Mouse (Mus musculus) cerebellum, adult 11-12 months (tissue): ENCODE data around the gene Ticam1.
"Not testable (repeated sequence)": the region's sequence is repeated elsewhere in the genome, so short reads cannot be mapped to it uniquely, and the experiment has no call there.

Source experiments
- DNase-seq: peaks from one replicate; pipeline ENCODE4 v3.0.0; 2022

Gene Ticam1

DNA sequence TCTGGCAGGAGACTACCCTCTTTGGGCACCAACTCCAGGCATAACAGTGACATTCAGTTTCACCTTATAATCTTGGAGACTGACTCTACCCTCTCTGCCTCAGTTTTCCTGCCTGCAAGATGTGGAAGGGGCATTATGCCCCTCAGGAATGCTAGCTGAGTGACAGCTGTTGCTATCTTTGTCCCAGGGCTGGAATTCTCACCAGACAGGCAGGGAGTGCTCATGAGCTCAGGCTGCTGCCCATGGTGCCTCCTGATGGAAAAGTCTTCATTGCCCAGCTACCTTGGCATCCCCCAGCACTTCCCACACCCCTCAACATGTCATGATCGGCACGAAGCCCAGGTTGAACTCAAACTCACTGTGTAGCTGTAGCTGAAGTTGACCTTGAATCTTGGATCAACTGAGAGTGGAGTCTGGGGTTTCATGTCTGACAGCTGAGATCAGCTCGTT, 13.9 kb downstream of the Ticam1 start:
- no peak for DNase-seq

DNA sequence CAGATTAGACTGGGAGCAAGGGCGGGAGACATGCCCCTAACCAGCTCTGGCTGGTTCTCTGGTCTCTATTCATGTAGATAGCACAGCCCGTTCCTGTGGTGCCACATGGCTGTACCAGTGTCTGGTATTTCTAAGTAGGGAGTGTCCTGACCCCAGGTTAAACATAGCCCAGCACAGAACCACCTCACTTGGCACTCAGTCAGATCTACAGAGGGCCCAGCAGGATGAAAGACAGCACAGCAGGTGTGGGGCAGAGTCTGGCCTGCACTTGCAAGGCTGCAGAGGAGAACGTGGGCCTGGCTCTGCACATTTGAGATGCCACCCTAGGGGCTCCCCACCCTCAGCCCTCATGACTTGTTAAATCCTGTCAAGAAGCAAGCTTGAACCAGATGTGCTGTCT, 15.4 kb downstream of the Ticam1 start:
- DNase-seq = peak; percentile 55

DNA sequence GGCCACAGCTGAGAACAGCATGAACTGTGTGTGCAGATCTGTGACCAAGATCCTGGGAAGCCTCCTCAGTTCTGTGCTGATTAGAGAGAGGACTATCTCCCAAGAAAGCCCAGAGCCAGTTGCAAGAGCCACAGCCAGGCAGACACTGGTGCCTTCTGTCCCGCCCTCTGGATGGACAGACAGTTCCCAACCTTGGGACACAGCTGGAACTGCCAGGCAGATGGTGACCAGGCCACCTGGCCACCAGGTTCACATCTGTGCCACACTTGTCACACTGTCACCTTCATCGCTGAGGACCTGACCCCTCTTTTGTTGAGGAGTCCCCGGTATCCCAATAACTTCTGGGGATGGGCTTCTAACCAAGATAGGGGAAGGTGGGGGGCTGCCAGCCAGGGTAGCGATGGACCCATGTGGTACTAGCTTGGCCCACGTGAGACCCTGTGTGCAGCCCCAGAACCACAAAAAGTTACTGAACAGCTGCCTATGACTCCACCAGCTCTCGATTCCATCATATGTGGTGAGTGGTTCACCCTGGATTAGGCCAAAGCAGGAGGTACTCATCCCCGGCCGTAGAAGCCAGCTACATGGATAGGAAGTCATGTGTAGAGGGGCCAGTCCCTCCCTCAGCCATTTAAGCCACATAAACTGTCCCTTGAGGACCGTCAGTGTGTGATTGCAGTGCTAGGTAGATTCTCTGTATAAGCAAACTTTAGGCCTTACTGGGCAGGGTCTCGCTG, 17.1 kb downstream of the Ticam1 start:
- no peak for DNase-seq

DNA sequence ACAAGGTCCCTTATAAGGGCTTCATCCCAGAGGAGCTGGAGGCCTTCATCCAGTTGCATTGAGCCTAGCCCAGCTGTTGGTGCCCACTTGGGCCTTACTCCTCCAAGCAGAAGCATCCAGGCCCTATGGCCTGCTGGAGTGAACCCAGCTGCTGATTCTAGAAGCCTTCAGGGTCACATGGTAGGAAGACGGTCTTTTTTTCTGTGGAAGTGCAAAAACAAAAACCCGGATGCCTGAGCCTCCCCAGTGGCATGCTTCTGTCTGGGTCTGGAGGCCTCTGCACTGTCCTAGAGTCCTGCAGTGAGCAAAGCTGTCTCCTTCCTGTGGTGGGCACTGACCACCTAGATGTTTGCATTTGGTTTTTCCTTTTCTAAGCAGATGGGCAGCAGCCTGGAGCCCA, 17.8 kb downstream of the Ticam1 start:
- not testable (repeated sequence) for DNase-seq

DNA sequence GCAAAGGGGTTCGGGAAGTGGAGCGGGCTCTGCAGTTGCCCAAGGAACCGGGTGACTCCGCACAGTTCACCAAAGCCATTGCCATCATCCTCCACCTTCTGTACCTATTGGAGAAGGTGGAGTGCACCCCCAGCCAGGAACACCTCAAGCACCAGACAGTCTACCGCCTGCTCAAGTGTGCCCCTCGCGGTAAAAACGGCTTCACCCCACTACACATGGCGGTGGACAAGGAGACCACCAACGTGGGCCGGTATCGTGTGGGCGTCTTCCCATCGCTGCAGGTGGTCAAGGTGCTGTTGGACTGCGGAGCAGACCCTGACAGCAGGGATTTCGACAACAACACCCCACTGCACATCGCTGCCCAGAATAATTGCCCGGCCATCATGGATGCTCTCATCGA, 18.3 kb downstream of the Ticam1 start:
- peak; percentile 56 for DNase-seq

DNA sequence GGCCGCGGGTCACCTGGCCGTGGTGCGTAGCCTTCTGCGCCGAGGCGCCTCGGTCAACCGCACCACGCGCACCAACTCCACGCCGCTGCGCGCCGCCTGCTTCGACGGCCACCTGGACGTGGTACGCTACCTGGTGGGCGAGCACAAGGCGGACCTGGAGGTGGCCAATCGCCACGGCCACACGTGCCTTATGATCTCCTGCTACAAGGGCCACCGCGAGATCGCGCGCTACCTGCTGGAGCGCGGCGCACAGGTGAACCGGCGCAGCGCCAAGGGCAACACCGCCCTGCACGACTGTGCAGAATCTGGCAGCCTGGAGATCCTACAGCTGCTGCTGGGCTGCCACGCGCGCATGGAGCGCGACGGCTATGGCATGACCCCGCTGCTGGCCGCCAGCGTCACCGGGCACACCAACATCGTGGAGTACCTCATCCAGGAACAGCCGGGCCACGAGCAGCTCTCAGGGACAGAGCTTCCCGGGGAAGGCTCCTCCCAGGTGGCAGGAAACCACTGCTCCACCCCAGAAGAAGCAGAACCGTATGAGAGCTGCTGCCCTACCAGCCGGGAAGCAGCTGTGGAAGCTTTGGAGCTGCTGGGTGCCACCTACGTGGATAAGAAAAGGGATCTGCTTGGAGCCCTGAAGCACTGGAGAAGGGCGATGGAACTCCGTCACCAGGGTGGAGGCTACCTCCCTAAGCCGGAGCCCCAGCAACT, 19.2 kb downstream of the Ticam1 start:
- DNase-seq = peak; percentile 76

- DNase-seq = peak; percentile 97
Observed at GRCm38 (mm10) chr17:56256239-56256881, 20.2 kb downstream of the Ticam1 start, which contains the start of gene Fem1a. Fem1a (plus strand) TSS chr17:56256810.

- DNase-seq = peak; percentile 98
Observed at GRCm38 (mm10) chr17:56255863-56256238, 20.7 kb downstream of the Ticam1 start.

GRCm38 (mm10) chr17:56255429-56255828, 21.2 kb downstream of the Ticam1 start:
- peak; percentile 79 for DNase-seq

- DNase-seq = peak; percentile 67
Observed at GRCm38 (mm10) chr17:56254695-56255094, 21.9 kb downstream of the Ticam1 start.

- no peak for DNase-seq
Observed at GRCm38 (mm10) chr17:56251136-56251829, 25.3 kb downstream of the Ticam1 start.

DNA sequence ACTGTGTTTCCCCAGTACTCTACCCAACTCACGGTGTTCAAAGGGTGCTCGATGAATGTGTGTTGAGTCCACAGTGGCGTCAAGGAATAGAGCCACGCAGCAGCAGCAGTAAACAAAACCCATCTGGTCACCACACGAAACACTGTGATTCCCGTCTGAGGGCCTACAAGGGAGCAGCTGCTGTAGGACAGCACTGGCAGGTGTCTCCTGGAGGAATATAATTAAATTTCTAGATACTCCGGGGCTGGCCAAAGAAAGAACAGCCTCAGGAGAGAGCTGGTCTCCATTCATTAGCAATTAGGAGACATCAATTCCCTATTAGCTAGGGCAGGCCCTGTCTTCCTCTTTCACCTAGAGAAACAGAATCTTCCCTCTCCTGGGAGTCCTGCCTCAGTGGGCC, 31.0 kb downstream of the Ticam1 start:
- DNase-seq = no peak

GRCm38 (mm10) chr17:56241541-56242401, 34.8 kb downstream of the Ticam1 start:
- peak; percentile 91 for DNase-seq

GRCm38 (mm10) chr17:56233818-56234469, 42.6 kb downstream of the Ticam1 start:
- peak; percentile 94 for DNase-seq

DNA sequence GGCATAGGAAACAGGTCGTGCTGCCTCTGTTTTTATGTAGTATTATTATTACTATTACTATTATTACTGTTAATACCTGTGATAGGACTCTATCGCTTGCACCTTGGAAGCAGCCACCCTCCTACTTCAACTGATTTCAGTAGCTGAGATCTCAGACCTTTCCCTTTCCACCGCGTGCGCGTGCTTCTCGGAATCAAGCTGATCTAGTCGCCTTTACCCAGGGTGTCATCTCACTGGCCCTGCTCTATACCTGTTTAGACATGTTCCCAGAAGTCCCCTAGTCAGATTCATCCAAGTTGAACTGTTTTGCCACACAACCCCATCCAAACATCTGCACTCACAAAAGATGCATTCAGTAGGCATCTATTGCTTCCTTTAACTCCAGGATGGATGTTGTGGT, 43.2 kb downstream of the Ticam1 start:
- DNase-seq = no peak

DNA sequence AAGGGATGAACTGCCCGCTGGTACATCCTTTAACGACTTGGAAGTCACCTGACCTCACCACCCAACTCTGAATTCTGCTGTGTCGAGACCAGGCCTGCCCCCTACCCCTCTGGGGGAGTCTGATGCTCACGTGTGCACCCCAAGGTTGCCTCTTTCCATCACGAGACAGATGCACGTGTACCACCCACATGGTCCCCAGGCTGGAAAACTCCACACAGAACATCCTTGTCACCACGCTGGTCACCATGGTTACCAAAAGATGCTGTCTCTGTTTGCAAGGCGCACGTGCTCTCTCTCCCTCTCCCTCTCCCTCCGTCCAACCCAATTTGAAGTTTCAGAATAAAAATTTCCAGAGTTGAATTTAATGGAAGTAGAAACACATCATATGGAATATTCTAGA, 46.6 kb downstream of the Ticam1 start:
- DNase-seq = no peak

DNA sequence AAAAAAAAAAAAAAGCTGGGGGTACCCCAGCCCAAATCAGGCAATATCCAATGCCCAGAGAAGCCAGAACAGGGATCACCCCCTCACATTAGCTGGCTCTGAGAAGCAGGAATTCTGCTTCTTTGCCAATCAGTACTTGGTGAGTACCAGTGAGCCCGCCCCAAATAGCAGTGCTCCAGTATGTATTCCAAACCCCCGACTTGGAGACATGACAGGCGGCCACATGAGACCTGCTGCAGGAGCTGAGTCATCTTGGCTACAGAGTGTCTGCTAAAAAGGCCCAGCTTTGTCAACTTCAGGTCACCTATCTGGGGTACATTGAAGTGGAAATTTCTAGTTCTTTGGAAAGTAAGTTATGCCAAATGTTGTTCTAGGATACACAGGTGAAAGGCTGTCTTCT, 50.0 kb downstream of the Ticam1 start:
- no peak for DNase-seq

GRCm38 (mm10) chr17:56224916-56225315, 51.7 kb downstream of the Ticam1 start:
- DNase-seq = no peak

DNA sequence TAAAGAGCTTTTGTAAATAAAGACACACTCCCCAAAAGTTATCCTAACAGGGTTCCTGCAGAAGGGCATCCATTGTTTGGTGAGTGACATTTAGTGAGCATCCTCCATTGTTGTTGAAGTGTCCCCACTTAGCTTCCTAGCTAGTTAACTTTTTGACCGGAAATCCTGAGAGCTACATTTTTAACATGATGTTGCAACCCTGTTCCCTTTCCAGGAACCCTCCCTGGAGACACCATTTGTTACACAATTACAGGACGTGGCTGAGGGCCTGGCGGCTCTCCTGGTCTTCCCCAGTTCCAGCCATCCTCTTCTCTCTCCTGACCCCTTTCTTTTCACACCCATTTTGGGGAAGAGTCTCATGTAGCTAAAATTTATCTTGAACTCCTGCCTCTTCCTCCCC, 56.8 kb downstream of the Ticam1 start:
- no peak for DNase-seq
